Mouse (Mus musculus): ENCODE results near the gene Fam19a5. TPM values are rescaled to one million over a fixed set of nuclear protein-coding genes. Genes with fewer than 3 reads are reported as not detected.

Gene Fam19a5
- polyA plus RNA-seq, 1 experiment from 2014 or later: 6.5 TPM

GRCm38 (mm10) chr15:87691271-87691955 is 147.3 kb downstream of the Fam19a5 start:
- no peak overlapping the region for H3K27ac ChIP-seq (ENCODE audit: low read depth, low read length)
- ATAC-seq (replicated peaks; ENCODE audit: low FRiP score): no peak
- 87% methylated on average over 15 of the region's 15 CpGs for WGBS

GRCm38 (mm10) chr15:87691958-87692357 is 147.9 kb downstream of the Fam19a5 start:
- ATAC-seq (replicated peaks; ENCODE audit: low FRiP score) (no peak), DNase-seq (ENCODE audit: low spot score) (no peak)
- Histone ChIP-seq H3K27me3 (ENCODE audit: control insufficient read depth, insufficient read depth, low read length) (no peaks in the 10 kb centered on the region), H3K4me2 (ENCODE audit: low read depth, low read length, severe bottlenecking) (no peak overlapping the region), H3K4me3 (ENCODE audit: low read depth, low read length) (no peak overlapping the region), H3K9ac (ENCODE audit: low read length) (no peak overlapping the region), H3K27ac (ENCODE audit: low read depth, low read length) (no peak overlapping the region), H3K4me1 (replicated peaks; ENCODE audit: control insufficient read depth, insufficient read depth, low read length) (no peaks in the 10 kb centered on the region), H3K9me3 (ENCODE audit: control insufficient read depth, low read length) (no peaks in the 10 kb centered on the region), H3K36me3 (ENCODE audit: control insufficient read depth, insufficient read depth, low read length) (no peaks in the 10 kb centered on the region)
- WGBS: 89% methylated on average over 4 of the region's 4 CpGs

More at GRCm38 (mm10) chr15:87691271-87691955, 147.3 kb downstream of the Fam19a5 start:
- DNase-seq (ENCODE audit: low spot score): no peak
- H3K36me3 ChIP-seq (ENCODE audit: control insufficient read depth, insufficient read depth, low read length): no peaks in the 10 kb centered on the region
- peaks cover 2% of the 10 kb centered on the region; the same call in 1 of the 2 replicates for H3K4me1 ChIP-seq (replicated peaks; ENCODE audit: control insufficient read depth, insufficient read depth, low read length)
- no peaks in the 10 kb centered on the region for H3K27me3 ChIP-seq (ENCODE audit: control insufficient read depth, insufficient read depth, low read length)
- H3K4me2 ChIP-seq (ENCODE audit: low read depth, low read length, severe bottlenecking): no peak overlapping the region
- H3K9ac ChIP-seq (ENCODE audit: low read length): no peak overlapping the region
- no peak overlapping the region for H3K4me3 ChIP-seq (ENCODE audit: low read depth, low read length)
- no peaks in the 10 kb centered on the region for H3K9me3 ChIP-seq (ENCODE audit: control insufficient read depth, low read length)

- Histone ChIP-seq H3K27me3 (ENCODE audit: control insufficient read depth, insufficient read depth, low read length) (no peaks in the 10 kb centered on the region), H3K27ac (ENCODE audit: low read depth, low read length) (no peak overlapping the region), H3K9me3 (ENCODE audit: control insufficient read depth, low read length) (no peaks in the 10 kb centered on the region), H3K36me3 (ENCODE audit: control insufficient read depth, insufficient read depth, low read length) (no peaks in the 10 kb centered on the region), H3K4me2 (ENCODE audit: low read depth, low read length, severe bottlenecking) (no peak overlapping the region), H3K9ac (ENCODE audit: low read length) (no peak overlapping the region), H3K4me1 (replicated peaks; ENCODE audit: control insufficient read depth, insufficient read depth, low read length) (no peaks in the 10 kb centered on the region), H3K4me3 (ENCODE audit: low read depth, low read length) (no peak overlapping the region)
- WGBS: 94% methylated on average over 7 of the region's 7 CpGs
- ATAC-seq (replicated peaks; ENCODE audit: low FRiP score) (no peak), DNase-seq (ENCODE audit: low spot score) (no peak)
Observed at GRCm38 (mm10) chr15:87692394-87692793, 148.3 kb downstream of the Fam19a5 start.

GRCm38 (mm10) chr15:87692865-87693513 is 148.9 kb downstream of the Fam19a5 start:
- 85% methylated on average over 4 of the region's 4 CpGs for WGBS
- H3K4me1 ChIP-seq (replicated peaks; ENCODE audit: control insufficient read depth, insufficient read depth, low read length): no peaks in the 10 kb centered on the region
- no peak overlapping the region for H3K4me2 ChIP-seq (ENCODE audit: low read depth, low read length, severe bottlenecking)

GRCm38 (mm10) chr15:87697433-87697996 is 153.4 kb downstream of the Fam19a5 start:
- no peaks in the 10 kb centered on the region for H3K27me3 ChIP-seq (ENCODE audit: control insufficient read depth, insufficient read depth, low read length)
- H3K4me2 ChIP-seq (ENCODE audit: low read depth, low read length, severe bottlenecking): no peak overlapping the region
- no peak overlapping the region for H3K9ac ChIP-seq (ENCODE audit: low read length)
- 87% methylated on average over 13 of the region's 13 CpGs for WGBS
- no peak overlapping the region for H3K4me3 ChIP-seq (ENCODE audit: low read depth, low read length)
- H3K9me3 ChIP-seq (ENCODE audit: control insufficient read depth, low read length): peaks cover 3% of the 10 kb centered on the region; the same call in 1 of the 2 replicates
- no peak overlapping the region for H3K27ac ChIP-seq (ENCODE audit: low read depth, low read length)
- no peaks in the 10 kb centered on the region for H3K4me1 ChIP-seq (replicated peaks; ENCODE audit: control insufficient read depth, insufficient read depth, low read length)
- H3K36me3 ChIP-seq (ENCODE audit: control insufficient read depth, insufficient read depth, low read length): no peaks in the 10 kb centered on the region
- ATAC-seq (replicated peaks; ENCODE audit: low FRiP score) (no peak), DNase-seq (ENCODE audit: low spot score) (no peak)

More at GRCm38 (mm10) chr15:87692865-87693513, 148.9 kb downstream of the Fam19a5 start:
- no peak overlapping the region for H3K9ac ChIP-seq (ENCODE audit: low read length)
- H3K4me3 ChIP-seq (ENCODE audit: low read depth, low read length): no peak overlapping the region
- no peaks in the 10 kb centered on the region for H3K27me3 ChIP-seq (ENCODE audit: control insufficient read depth, insufficient read depth, low read length)
- no peaks in the 10 kb centered on the region for H3K9me3 ChIP-seq (ENCODE audit: control insufficient read depth, low read length)
- ATAC-seq (replicated peaks; ENCODE audit: low FRiP score) (no peak), DNase-seq (ENCODE audit: low spot score) (no peak)
- H3K36me3 ChIP-seq (ENCODE audit: control insufficient read depth, insufficient read depth, low read length): no peaks in the 10 kb centered on the region
- H3K27ac ChIP-seq (ENCODE audit: low read depth, low read length): no peak overlapping the region

- peaks cover 3% of the 10 kb centered on the region; the same call in 1 of the 2 replicates for H3K9me3 ChIP-seq (ENCODE audit: control insufficient read depth, low read length)
- no peak for DNase-seq (ENCODE audit: low spot score)
Observed at GRCm38 (mm10) chr15:87698562-87699320, 154.6 kb downstream of the Fam19a5 start.

GRCm38 (mm10) chr15:87702821-87703220 is 158.7 kb downstream of the Fam19a5 start:
- H3K36me3 ChIP-seq (ENCODE audit: control insufficient read depth, insufficient read depth, low read length): no peaks in the 10 kb centered on the region
- peaks cover 3% of the 10 kb centered on the region; the same call in 1 of the 2 replicates for H3K9me3 ChIP-seq (ENCODE audit: control insufficient read depth, low read length)
- 86% methylated on average over 1 of the region's 1 CpGs for WGBS
- no peak overlapping the region for H3K27ac ChIP-seq (ENCODE audit: low read depth, low read length)
- H3K9ac ChIP-seq (ENCODE audit: low read length): no peak overlapping the region
- H3K27me3 ChIP-seq (ENCODE audit: control insufficient read depth, insufficient read depth, low read length): no peaks in the 10 kb centered on the region
- DNase-seq (ENCODE audit: low spot score) (no peak), ATAC-seq (replicated peaks; ENCODE audit: low FRiP score) (no peak)
- H3K4me1 ChIP-seq (replicated peaks; ENCODE audit: control insufficient read depth, insufficient read depth, low read length): no peaks in the 10 kb centered on the region
- H3K4me2 ChIP-seq (ENCODE audit: low read depth, low read length, severe bottlenecking): no peak overlapping the region
- H3K4me3 ChIP-seq (ENCODE audit: low read depth, low read length): no peak overlapping the region

More at GRCm38 (mm10) chr15:87698562-87699320, 154.6 kb downstream of the Fam19a5 start:
- Histone ChIP-seq H3K27me3 (ENCODE audit: control insufficient read depth, insufficient read depth, low read length) (no peaks in the 10 kb centered on the region), H3K4me2 (ENCODE audit: low read depth, low read length, severe bottlenecking) (no peak overlapping the region), H3K4me1 (replicated peaks; ENCODE audit: control insufficient read depth, insufficient read depth, low read length) (no peaks in the 10 kb centered on the region), H3K27ac (ENCODE audit: low read depth, low read length) (no peak overlapping the region), H3K4me3 (ENCODE audit: low read depth, low read length) (no peak overlapping the region), H3K9ac (ENCODE audit: low read length) (no peak overlapping the region), H3K36me3 (ENCODE audit: control insufficient read depth, insufficient read depth, low read length) (no peaks in the 10 kb centered on the region)
- WGBS: 83% methylated on average over 14 of the region's 14 CpGs
- ATAC-seq (replicated peaks; ENCODE audit: low FRiP score): no peak

GRCm38 (mm10) chr15:87703334-87703733 is 159.2 kb downstream of the Fam19a5 start:
- ATAC-seq (replicated peaks; ENCODE audit: low FRiP score): no peak
- no peak overlapping the region for H3K4me2 ChIP-seq (ENCODE audit: low read depth, low read length, severe bottlenecking)
- WGBS: 91% methylated on average over 3 of the region's 3 CpGs
- H3K4me1 ChIP-seq (replicated peaks; ENCODE audit: control insufficient read depth, insufficient read depth, low read length): no peaks in the 10 kb centered on the region
- H3K27me3 ChIP-seq (ENCODE audit: control insufficient read depth, insufficient read depth, low read length): no peaks in the 10 kb centered on the region
- DNase-seq (ENCODE audit: low spot score): no peak
- no peaks in the 10 kb centered on the region for H3K36me3 ChIP-seq (ENCODE audit: control insufficient read depth, insufficient read depth, low read length)
- H3K9ac ChIP-seq (ENCODE audit: low read length): no peak overlapping the region
- no peak overlapping the region for H3K27ac ChIP-seq (ENCODE audit: low read depth, low read length)
- H3K9me3 ChIP-seq (ENCODE audit: control insufficient read depth, low read length): peaks cover 3% of the 10 kb centered on the region; the same call in 1 of the 2 replicates
- H3K4me3 ChIP-seq (ENCODE audit: low read depth, low read length): no peak overlapping the region

Data from forebrain, embryonic 11.5 days (tissue).